Mouse (Mus musculus): ENCODE results near the gene Gm9803.

Gene Gm9803

GRCm38 (mm10) chr10:43516992-43517660 lies 6.8 kb upstream of the Gm9803 start:
- no peak for DNase-seq

GRCm38 (mm10) chr10:43517836-43518235 lies 6.0 kb upstream of the Gm9803 start:
- peak; percentile 85 for DNase-seq

DNA sequence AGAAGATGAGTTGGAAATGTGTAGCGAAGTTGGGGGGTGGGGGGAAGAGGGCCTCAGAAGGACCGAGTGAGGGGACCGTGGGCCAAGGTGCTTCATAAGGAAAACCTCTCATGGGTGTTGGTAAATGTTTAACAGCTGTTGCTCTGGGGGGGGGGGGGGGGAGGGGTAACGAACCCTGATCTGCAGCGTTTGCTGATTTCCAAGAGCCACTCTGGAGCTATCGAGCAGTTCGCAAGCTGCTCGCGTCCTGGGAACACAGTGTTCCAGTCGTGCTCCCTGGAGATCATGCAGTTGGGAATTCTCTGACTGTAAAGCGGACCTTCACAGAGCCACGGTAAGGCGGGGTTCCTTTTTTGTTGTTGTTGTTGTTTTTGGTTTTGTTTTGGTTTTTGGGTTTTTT lies 5.5 kb upstream of the Gm9803 start:
- peak; percentile 59 for DNase-seq

DNA sequence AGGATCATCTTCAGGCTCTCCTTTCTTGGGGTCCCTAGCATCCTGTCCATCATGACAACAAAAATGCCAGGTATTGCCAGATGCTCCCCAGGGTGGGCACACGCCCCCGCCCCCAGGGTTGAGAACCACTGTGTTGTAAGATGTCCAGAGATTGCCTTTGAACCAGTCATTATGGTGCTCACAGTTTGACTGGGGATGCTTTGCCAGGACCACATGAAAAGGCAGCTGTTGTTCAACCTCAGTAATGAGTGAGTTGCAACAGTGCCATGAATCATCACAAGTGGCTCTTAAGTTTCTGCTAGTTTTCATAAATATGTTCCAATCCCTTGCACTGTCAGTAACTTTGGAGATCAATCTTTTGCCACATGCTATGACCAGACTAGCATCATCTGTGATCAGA lies 3.9 kb upstream of the Gm9803 start:
- peak; percentile 37 for DNase-seq

DNA sequence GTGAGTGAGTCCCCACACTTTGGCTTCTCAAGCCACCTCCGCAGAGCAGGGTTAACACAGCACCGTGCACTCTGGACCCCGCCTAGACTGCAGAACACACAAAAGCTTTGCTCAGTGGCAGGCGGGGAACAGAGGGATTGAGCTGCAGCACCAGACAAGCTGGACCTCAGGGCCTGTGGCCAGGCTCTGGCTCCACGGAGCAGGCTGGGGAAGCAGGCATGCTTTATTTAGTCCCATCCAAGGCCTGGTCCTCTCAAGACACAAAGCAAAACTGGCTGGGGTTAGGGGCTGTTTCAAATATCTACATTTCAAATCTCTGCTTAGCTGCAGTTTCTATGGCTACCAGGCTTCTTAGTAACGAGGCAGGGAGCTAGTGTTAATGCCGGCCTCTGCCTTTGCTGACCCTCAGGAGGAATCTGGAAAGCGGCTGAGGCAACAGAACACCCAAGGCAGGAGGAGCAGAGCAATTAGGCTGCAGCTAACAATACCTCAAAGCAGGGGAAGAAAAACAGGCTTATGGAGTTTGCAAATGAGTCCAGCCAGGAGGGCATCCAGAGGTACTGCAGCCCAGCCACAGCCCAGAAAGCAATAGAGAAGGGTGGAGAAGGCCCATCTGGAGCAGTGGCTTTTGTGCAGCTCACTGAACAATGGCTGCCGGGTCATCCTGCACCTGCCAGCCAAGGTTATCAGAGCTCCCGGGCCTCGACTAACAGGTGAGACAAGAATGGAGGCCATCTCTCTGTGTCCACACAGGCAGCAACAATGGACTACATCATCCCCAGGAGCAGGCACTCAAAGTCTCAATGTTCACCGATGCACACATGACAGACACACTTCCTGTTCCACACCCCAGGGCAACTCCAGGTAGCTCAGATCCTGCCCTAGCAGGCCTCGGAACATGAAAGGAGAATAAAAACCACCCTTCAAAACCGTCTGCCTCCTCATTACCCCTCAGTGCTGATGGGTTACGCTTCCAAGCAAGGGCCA lies 3.7 kb downstream of the Gm9803 start:
- no peak for DNase-seq

DNA sequence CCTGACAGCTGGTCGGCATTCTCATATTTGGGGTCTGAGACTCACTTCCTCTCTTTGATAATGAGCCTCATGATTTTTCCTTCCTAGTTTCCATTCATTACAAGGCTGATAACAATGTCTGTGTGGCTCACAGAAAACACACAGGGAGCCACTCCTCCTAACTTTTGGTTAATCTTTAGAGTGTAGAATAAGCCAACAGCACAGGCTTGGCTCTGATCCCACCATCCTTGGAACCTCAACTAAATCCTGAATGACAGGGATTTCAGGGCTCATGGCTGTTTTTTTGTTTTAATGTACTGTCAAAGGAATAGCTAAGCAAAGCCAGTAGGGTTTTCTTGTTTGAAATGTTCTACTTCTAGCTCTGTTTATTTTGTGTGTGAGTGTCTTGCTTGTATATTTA lies 10.5 kb downstream of the Gm9803 start:
- no peak for DNase-seq

DNA sequence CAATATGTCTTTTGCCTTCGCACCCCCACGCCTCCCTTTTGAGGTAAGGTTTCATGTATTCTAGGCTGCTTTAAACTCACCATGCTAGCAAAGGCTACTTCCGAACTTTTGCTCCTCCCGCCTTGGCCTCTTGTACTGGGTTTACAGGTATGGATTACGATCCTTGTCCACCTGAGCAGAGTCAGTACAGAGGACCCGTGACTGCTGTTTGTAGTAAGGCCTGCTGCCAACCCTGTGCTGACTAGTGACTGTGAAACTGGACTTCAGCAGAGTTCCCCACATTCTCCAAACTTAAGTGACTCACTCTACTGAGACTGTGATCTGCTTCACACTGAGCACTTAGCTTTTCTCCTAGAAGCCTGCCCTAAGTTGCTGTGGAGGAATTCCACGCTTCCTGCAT lies 13.8 kb downstream of the Gm9803 start:
- no peak for DNase-seq

DNA sequence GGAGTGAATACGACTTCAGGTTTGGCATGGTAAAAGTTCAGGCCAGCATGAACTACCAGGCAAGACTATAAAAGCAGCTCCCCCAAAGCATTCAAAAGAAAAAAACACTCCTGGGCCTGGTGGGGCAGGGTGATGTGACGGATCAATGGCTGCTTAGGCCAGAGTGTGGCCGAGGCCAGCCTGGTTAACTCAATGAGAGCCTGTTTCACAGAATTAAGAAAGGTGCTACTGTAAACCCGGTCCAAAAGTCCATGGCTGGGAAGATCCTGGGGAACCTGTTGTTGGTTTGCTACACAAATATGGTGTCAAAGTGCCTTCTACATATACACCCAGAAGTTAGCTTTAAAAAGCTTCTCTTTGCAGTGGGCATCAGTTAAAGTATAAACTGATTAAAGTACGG lies 14.9 kb downstream of the Gm9803 start:
- no peak for DNase-seq

DNA sequence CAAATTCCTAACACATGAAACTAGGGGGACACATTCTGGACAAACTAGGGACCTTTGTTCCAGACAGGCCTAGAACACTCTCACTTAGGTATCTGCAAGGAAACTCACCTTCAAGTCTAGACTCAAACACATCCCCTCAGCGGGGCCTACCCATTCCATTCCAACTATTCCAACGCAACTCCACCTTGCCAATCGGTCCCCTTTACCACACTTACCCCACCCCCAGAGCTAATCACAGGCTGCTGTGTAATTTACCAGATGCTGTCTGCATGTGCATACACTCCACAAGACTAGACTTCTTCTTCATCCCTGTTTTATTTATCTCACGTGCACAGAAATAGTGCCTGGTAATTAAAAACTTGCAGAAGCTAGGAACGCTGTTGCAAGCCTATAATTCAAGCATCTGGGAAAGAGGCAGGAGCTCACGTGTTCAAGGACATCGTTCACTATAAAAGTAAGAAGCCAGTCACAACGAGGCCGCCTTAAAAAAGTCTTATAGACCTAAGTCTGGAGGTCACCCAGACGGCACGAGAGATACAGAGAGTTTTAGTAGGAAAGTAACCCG lies 15.9 kb downstream of the Gm9803 start:
- no peak for DNase-seq

GRCm38 (mm10) chr10:43540442-43541152 lies 16.7 kb downstream of the Gm9803 start, which contains the start of gene 1700021F05Rik:
Gene 1700021F05Rik (minus strand): TSS chr10:43540994.
- peak; percentile 97 for DNase-seq

- DNase-seq, result no peak
Measured at GRCm38 (mm10) chr10:43541153-43541544, 17.3 kb downstream of the Gm9803 start.

- no peak for DNase-seq
Measured at GRCm38 (mm10) chr10:43549411-43549810, 25.5 kb downstream of the Gm9803 start.

DNA sequence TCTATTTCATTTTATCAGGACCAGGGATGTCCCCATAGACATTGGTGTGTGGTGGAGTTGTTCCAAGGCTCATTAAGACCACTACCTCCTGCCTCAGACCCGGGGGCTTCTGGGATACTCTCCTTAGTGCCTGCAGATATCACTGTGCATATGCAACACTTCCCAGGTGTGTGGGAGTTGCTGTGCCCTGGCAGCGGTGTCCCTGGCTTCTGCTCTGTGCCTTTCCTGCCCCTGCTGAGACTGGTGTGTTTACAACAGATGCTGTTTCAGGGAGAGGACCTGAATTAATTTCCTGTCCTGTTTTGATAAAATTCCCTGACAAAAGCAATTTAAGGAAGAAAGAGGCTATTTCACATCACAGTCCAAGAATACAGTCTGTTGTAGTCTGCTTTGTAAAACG lies 27.0 kb downstream of the Gm9803 start:
- DNase-seq, result no peak

DNA sequence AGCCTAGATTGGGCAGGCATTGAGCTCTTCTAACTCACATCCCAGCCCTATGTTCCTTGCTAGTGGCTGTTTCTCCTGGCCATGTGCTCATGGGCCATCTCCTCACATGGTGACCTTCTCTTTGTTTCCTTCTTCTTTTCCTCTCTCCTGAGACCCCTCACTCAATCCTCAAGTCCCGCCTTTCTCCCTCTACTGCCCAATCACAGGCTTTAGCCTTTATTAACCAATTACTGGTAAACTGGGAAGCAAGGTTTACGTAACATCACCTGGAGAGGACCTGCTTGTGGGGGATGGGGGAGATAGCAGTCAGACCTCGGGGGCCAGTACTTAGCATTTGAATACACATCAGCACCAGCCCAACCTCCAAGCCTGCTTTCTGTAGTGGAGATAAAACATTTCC lies 27.5 kb downstream of the Gm9803 start:
- DNase-seq, result no peak

DNA sequence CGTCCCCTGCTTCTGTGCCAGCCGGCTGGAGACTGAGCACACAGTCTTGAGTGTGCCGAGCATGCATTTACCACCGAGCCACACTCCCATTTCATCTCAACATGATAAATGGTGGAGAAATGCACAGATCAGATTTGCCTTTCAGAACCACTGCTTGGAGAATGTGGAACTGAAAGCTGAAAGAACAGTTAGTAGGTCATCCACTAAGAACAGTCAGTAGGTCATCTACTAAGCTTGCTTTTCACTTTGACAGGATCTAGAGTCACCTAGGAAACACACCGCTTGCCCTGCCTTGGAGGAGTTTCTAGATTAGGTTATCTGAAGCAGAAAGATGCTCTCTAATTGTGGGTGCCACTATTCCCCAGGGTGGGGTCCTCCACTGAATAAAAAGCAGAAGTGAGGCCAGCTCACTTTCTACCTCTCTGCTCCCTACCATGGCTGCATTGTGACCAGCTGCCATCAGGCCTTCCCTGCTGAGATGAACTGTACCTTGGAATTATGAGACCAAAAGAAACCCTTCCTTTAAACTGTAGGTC lies 33.8 kb downstream of the Gm9803 start:
- DNase-seq, result no peak

- DNase-seq, result no peak
Measured at GRCm38 (mm10) chr10:43559313-43559712, 35.4 kb downstream of the Gm9803 start.

DNA sequence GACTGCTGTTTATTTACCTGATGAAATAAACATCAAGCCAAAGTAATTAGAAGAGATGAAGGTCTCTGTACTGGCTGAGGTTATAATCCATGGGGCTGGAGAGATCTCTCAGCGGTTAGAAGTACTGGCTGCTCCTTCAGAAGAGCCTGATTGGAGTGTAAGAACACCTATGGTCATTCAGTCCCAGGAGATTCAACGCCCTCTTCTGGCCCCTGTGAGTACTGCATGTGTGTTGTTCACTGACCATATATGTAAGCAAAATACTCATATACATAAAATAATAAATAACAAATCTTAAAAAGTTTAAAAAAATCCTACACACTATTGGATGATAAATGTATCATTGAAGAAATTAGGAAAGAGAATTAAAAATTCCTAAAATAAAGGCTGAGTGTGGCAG lies 36.9 kb downstream of the Gm9803 start:
- DNase-seq, result no peak

GRCm38 (mm10) chr10:43561311-43561710 lies 37.4 kb downstream of the Gm9803 start:
- no peak for DNase-seq
